Mouse (Mus musculus) brain, embryonic 14.5 days (tissue): Measurements from ENCODE around the gene Myo1d.

Source experiments
- CTCF ChIP-seq: fragments of 200-500 bp; IDR thresholded peaks from 2 replicates; pipeline ENCODE4 v1.5.1; 2012; ENCODE audit warnings: inconsistent platforms, mild to moderate bottlenecking, moderate library complexity, borderline replicate concordance; ENCODE audit not compliant: insufficient read depth, insufficient read length; ENCODE audit errors: extremely low read depth
- POLR2A ChIP-seq: fragments of 200-500 bp; IDR thresholded peaks from 2 replicates; pipeline ENCODE4 v1.6.1; 2012; ENCODE audit warnings: mild to moderate bottlenecking, inconsistent platforms, borderline replicate concordance; ENCODE audit not compliant: poor library complexity, insufficient read depth, insufficient read length, severe bottlenecking; ENCODE audit errors: extremely low read depth

GRCm38 (mm10) chr11:80497225-80497919 is 282.5 kb downstream of the Myo1d start:
- TF ChIP-seq CTCF (no peak), POLR2A (no peak)
